Mouse (Mus musculus): ENCODE measurements around the gene Lifr. TPM values are rescaled to one million over a fixed set of nuclear protein-coding genes. Genes with fewer than 3 reads are reported as not detected.

Lifr gene
- total and polyA plus RNA-seq, 3 experiments = 16.8 to 62.9 (median 56.2) TPM

GRCm38 (mm10) chr15:7075185-7075584 is 15.2 kb upstream of the Lifr start:
- intact Hi-C loops (cut with DNase I) = no loop called here
- H3K9ac ChIP-seq (ENCODE audit: low read depth, low read length) = no peak overlapping the region
- DNase-seq = peak in 1 of 2 experiments; percentile 57
- no peaks in the 10 kb centered on the region for H3K79me2 ChIP-seq (replicated peaks; ENCODE audit: control insufficient read depth, insufficient read depth, low read length)
- peaks cover 3% of the 10 kb centered on the region; the same call in 1 of the 2 replicates for H3K4me1 ChIP-seq (ENCODE audit: control insufficient read depth, insufficient read depth, low read length)
- H3K27me3 ChIP-seq (ENCODE audit: control insufficient read depth, insufficient read depth, low read length) = no peaks in the 10 kb centered on the region
- no peaks in the 10 kb centered on the region for H3K36me3 ChIP-seq (ENCODE audit: control insufficient read depth, insufficient read depth, low read length)
- H3K4me3 ChIP-seq = no peak overlapping the region
- no peak overlapping the region for H3K27ac ChIP-seq
- WGBS = 70% methylated on average over 6 of the region's 6 CpGs
- TF ChIP-seq CTCF (IDR thresholded peaks at IDR 0.05) = no peak
- no peak for TF ChIP-seq POLR2A (IDR thresholded peaks at IDR 0.05; ENCODE audit: insufficient read depth, low read depth, low read length)
- TF ChIP-seq EP300 (IDR thresholded peaks at IDR 0.05; ENCODE audit: insufficient read depth, low read depth, low read length) = no peak

DNA sequence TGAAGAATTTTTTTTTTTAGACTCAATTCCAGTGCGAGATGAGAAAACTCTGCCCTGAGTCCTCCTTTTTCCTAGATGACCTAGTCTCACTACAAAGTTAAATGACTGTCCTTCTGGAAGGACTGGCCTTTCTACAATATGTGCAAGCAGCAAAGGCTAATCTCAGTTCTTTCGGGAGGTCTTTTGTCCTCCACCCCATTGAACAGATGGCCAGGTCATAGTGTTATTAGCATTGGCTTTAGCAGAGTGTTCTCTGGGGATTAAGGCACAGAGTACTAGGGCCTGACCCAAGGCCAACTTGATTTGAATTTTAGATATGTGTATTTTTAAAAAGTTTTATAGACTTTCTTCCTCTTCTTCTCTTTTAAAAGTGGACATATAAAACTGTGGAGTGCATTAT is 12.1 kb upstream of the Lifr start:
- TF ChIP-seq CTCF (IDR thresholded peaks at IDR 0.05) (no peak), EP300 (IDR thresholded peaks at IDR 0.05; ENCODE audit: insufficient read depth, low read depth, low read length) (no peak), POLR2A (IDR thresholded peaks at IDR 0.05; ENCODE audit: insufficient read depth, low read depth, low read length) (no peak)
- no peaks in the 10 kb centered on the region for H3K79me2 ChIP-seq (replicated peaks; ENCODE audit: control insufficient read depth, insufficient read depth, low read length)
- intact Hi-C loops (cut with DNase I) = no loop called here
- no peak overlapping the region for H3K4me3 ChIP-seq
- no peak for DNase-seq
- 0 out of 2 replicates have a peak, but pooled peaks cover 1% of the 10 kb centered on the region for H3K27me3 ChIP-seq (ENCODE audit: control insufficient read depth, insufficient read depth, low read length)
- peaks cover 2% of the 10 kb centered on the region for H3K4me1 ChIP-seq (ENCODE audit: control insufficient read depth, insufficient read depth, low read length)
- no peak overlapping the region for H3K9ac ChIP-seq (ENCODE audit: low read depth, low read length)
- no peaks in the 10 kb centered on the region for H3K36me3 ChIP-seq (ENCODE audit: control insufficient read depth, insufficient read depth, low read length)
- no peak overlapping the region for H3K27ac ChIP-seq
- 62% methylated on average over 2 of the region's 2 CpGs for WGBS

DNA sequence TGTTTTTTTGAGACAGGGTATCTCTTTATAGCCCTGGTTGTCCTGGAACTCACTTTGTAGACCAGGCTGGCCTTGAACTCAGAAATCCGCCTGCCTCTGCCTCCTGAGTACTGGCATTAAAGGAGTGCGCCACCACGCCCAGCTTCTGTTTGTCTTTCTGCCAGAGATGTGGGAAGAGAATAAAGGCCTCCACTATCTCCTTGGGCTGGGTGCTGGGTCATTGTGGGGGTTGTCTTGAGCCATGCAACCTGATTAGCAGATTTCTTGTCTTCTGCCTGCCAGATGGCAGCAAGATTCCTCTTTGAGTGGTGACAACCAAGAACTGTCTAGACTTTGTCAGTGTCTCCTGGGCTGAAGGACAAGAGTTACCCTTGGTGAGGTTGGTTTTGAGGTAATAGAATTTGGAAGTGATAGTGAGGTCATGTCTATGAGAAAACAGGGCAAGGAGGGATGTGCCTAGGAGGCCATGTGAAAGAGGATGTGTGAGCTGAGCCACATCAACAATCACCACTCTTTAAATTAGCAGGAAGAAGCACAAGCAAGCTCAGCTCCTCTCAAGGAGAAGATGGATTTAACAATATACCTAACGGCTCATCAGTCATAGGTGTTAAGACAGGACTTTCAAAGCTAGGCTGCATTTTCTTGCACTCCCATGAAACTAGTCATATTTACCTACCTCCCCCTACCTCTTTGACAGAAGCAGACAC is 10.6 kb upstream of the Lifr start:
- H3K36me3 ChIP-seq (ENCODE audit: control insufficient read depth, insufficient read depth, low read length) = no peaks in the 10 kb centered on the region
- no peak overlapping the region for H3K4me3 ChIP-seq
- H3K27ac ChIP-seq = no peak overlapping the region
- TF ChIP-seq CTCF (IDR thresholded peaks at IDR 0.05) (no peak), POLR2A (IDR thresholded peaks at IDR 0.05; ENCODE audit: insufficient read depth, low read depth, low read length) (no peak), EP300 (IDR thresholded peaks at IDR 0.05; ENCODE audit: insufficient read depth, low read depth, low read length) (no peak)
- H3K27me3 ChIP-seq (ENCODE audit: control insufficient read depth, insufficient read depth, low read length) = 0 out of 2 replicates have a peak, but pooled peaks cover 1% of the 10 kb centered on the region
- H3K79me2 ChIP-seq (replicated peaks; ENCODE audit: control insufficient read depth, insufficient read depth, low read length) = no peaks in the 10 kb centered on the region
- H3K9ac ChIP-seq (ENCODE audit: low read depth, low read length) = no peak overlapping the region
- WGBS = 96% methylated on average over 4 of the region's 4 CpGs
- DNase-seq = no peak
- intact Hi-C loops (cut with DNase I) = no loop called here
- H3K4me1 ChIP-seq (ENCODE audit: control insufficient read depth, insufficient read depth, low read length) = peaks cover 2% of the 10 kb centered on the region

GRCm38 (mm10) chr15:7080916-7081626 is 9.3 kb upstream of the Lifr start:
- no peak overlapping the region for H3K4me3 ChIP-seq
- H3K36me3 ChIP-seq (ENCODE audit: control insufficient read depth, insufficient read depth, low read length) = no peaks in the 10 kb centered on the region
- intact Hi-C loops (cut with DNase I) = no loop called here
- no peaks in the 10 kb centered on the region for H3K79me2 ChIP-seq (replicated peaks; ENCODE audit: control insufficient read depth, insufficient read depth, low read length)
- no peak overlapping the region for H3K9ac ChIP-seq (ENCODE audit: low read depth, low read length)
- 0 out of 2 replicates have a peak, but pooled peaks cover 1% of the 10 kb centered on the region for H3K27me3 ChIP-seq (ENCODE audit: control insufficient read depth, insufficient read depth, low read length)
- TF ChIP-seq CTCF (IDR thresholded peaks at IDR 0.05) = no peak
- TF ChIP-seq EP300 (IDR thresholded peaks at IDR 0.05; ENCODE audit: insufficient read depth, low read depth, low read length) = no peak
- no peak for TF ChIP-seq POLR2A (IDR thresholded peaks at IDR 0.05; ENCODE audit: insufficient read depth, low read depth, low read length)
- WGBS = 47% methylated on average over 15 of the region's 15 CpGs
- DNase-seq = no peak
- peaks cover 2% of the 10 kb centered on the region for H3K4me1 ChIP-seq (ENCODE audit: control insufficient read depth, insufficient read depth, low read length)
- no peak overlapping the region for H3K27ac ChIP-seq

GRCm38 (mm10) chr15:7081795-7082194 is 8.6 kb upstream of the Lifr start:
- Histone ChIP-seq H3K36me3 (ENCODE audit: control insufficient read depth, insufficient read depth, low read length) (no peaks in the 10 kb centered on the region), H3K4me1 (ENCODE audit: control insufficient read depth, insufficient read depth, low read length) (peaks cover 2% of the 10 kb centered on the region), H3K4me3 (no peak overlapping the region), H3K79me2 (replicated peaks; ENCODE audit: control insufficient read depth, insufficient read depth, low read length) (no peaks in the 10 kb centered on the region), H3K27ac (no peak overlapping the region), H3K27me3 (ENCODE audit: control insufficient read depth, insufficient read depth, low read length) (0 out of 2 replicates have a peak, but pooled peaks cover 1% of the 10 kb centered on the region), H3K9ac (ENCODE audit: low read depth, low read length) (no peak overlapping the region)
- 32% methylated on average over 15 of the region's 15 CpGs for WGBS
- TF ChIP-seq POLR2A (IDR thresholded peaks at IDR 0.05; ENCODE audit: insufficient read depth, low read depth, low read length) (no peak), EP300 (IDR thresholded peaks at IDR 0.05; ENCODE audit: insufficient read depth, low read depth, low read length) (no peak), CTCF (IDR thresholded peaks at IDR 0.05) (no peak)
- DNase-seq = no peak
- intact Hi-C loops (cut with DNase I) = no loop called here

DNA sequence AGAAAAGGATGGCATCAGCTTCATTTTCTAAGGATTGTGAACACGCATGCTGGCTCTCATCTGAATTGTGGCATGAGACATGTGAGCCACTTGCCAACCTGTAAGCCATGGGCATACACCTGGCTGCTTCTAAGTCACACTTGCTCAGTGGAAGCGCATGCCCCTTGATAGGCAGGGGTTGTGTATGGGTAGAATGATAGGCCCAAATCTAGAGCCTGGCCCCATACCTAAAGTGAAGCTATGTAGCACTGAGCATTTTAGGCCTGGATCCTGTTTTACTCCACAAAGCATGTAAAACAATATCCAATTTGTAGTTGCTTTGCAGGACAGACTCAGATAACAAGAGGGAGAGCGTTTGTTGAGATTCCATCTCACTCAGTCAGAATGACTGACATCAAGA is 7.5 kb upstream of the Lifr start:
- Histone ChIP-seq H3K4me1 (ENCODE audit: control insufficient read depth, insufficient read depth, low read length) (peaks cover 2% of the 10 kb centered on the region), H3K79me2 (replicated peaks; ENCODE audit: control insufficient read depth, insufficient read depth, low read length) (no peaks in the 10 kb centered on the region), H3K9ac (ENCODE audit: low read depth, low read length) (no peak overlapping the region), H3K36me3 (ENCODE audit: control insufficient read depth, insufficient read depth, low read length) (no peaks in the 10 kb centered on the region), H3K4me3 (no peak overlapping the region), H3K27ac (no peak overlapping the region), H3K27me3 (ENCODE audit: control insufficient read depth, insufficient read depth, low read length) (0 out of 2 replicates have a peak, but pooled peaks cover 1% of the 10 kb centered on the region)
- intact Hi-C loops (cut with DNase I) = no loop called here
- 94% methylated on average over 3 of the region's 3 CpGs for WGBS
- DNase-seq = no peak
- TF ChIP-seq EP300 (IDR thresholded peaks at IDR 0.05; ENCODE audit: insufficient read depth, low read depth, low read length) = no peak
- no peak for TF ChIP-seq POLR2A (IDR thresholded peaks at IDR 0.05; ENCODE audit: insufficient read depth, low read depth, low read length)
- TF ChIP-seq CTCF (IDR thresholded peaks at IDR 0.05) = no peak

Data from heart, adult 2 months (tissue).